Mouse (Mus musculus): Measurements from ENCODE around the gene Irak3. TPM values are rescaled to one million over a fixed set of nuclear protein-coding genes. Genes with fewer than 3 reads are reported as not detected.

The Irak3 gene
- polyA plus RNA-seq (2014; fragmentation: Nextera tagmentation; extraction: Ambion mirVana), result 0.27 and 0.31 TPM in 2 replicates

- Histone ChIP-seq H3K27me3 (ENCODE audit: control insufficient read depth, insufficient read depth, low read length) (peaks cover 14% of the 10 kb centered on the region), H3K4me3 (ENCODE audit: low read depth, low read length) (peak within 1 kb of the TSS; percentile 61), H3K9ac (ENCODE audit: low read depth, low read length) (peak within 1 kb of the TSS; percentile 64), H3K27ac (ENCODE audit: low read depth, low read length) (no peak within 1 kb of the TSS), H3K36me3 (ENCODE audit: control insufficient read depth, insufficient read depth, low read length) (no peaks in the 10 kb centered on the region), H3K4me2 (peak within 1 kb of the TSS; percentile 95), H3K4me1 (ENCODE audit: control insufficient read depth, insufficient read depth, low read length) (no peaks in the 10 kb centered on the region), H3K9me3 (replicated peaks; ENCODE audit: control insufficient read depth, low read length) (no peaks in the 10 kb centered on the region)
- 4% methylated on average over 13 of the region's 13 CpGs for WGBS (ENCODE audit: insufficient replicate concordance)
- no peak for ATAC-seq (replicated peaks; ENCODE audit: insufficient number of reproducible peaks, low FRiP score, low TSS enrichment)
Observed at GRCm38 (mm10) chr10:120201961-120202402, at the start of gene Irak3. Irak3 (minus strand) TSS chr10:120202130.

GRCm38 (mm10) chr10:120250911-120251683 lies 49.2 kb upstream of the Irak3 start:
- 43% methylated on average over 11 of the region's 11 CpGs for WGBS (ENCODE audit: insufficient replicate concordance)
- Histone ChIP-seq H3K27ac (ENCODE audit: low read depth, low read length) (no peak overlapping the region), H3K4me3 (ENCODE audit: low read depth, low read length) (no peak overlapping the region), H3K4me1 (ENCODE audit: control insufficient read depth, insufficient read depth, low read length) (no peaks in the 10 kb centered on the region), H3K9me3 (replicated peaks; ENCODE audit: control insufficient read depth, low read length) (no peaks in the 10 kb centered on the region), H3K4me2 (no peak overlapping the region), H3K9ac (ENCODE audit: low read depth, low read length) (no peak overlapping the region), H3K27me3 (ENCODE audit: control insufficient read depth, insufficient read depth, low read length) (no peaks in the 10 kb centered on the region), H3K36me3 (ENCODE audit: control insufficient read depth, insufficient read depth, low read length) (no peaks in the 10 kb centered on the region)
- ATAC-seq (replicated peaks; ENCODE audit: insufficient number of reproducible peaks, low FRiP score, low TSS enrichment), result no peak

- Histone ChIP-seq H3K9ac (ENCODE audit: low read depth, low read length) (0 out of 2 replicates have a peak overlapping the region, but pooled peaks have one; percentile 34), H3K4me2 (peak overlapping the region; percentile 12), H3K27ac (ENCODE audit: low read depth, low read length) (no peak overlapping the region), H3K9me3 (replicated peaks; ENCODE audit: control insufficient read depth, low read length) (no peaks in the 10 kb centered on the region), H3K36me3 (ENCODE audit: control insufficient read depth, insufficient read depth, low read length) (no peaks in the 10 kb centered on the region), H3K27me3 (ENCODE audit: control insufficient read depth, insufficient read depth, low read length) (no peaks in the 10 kb centered on the region), H3K4me3 (ENCODE audit: low read depth, low read length) (no peak overlapping the region), H3K4me1 (ENCODE audit: control insufficient read depth, insufficient read depth, low read length) (no peaks in the 10 kb centered on the region)
- ATAC-seq (replicated peaks; ENCODE audit: insufficient number of reproducible peaks, low FRiP score, low TSS enrichment), result no peak
- WGBS (ENCODE audit: insufficient replicate concordance), result 29% methylated on average over 9 of the region's 9 CpGs
Observed at GRCm38 (mm10) chr10:120246994-120247750, 45.2 kb upstream of the Irak3 start.

GRCm38 (mm10) chr10:120245681-120246080 lies 43.8 kb upstream of the Irak3 start:
- no peak overlapping the region for H3K9ac ChIP-seq (ENCODE audit: low read depth, low read length)
- H3K27me3 ChIP-seq (ENCODE audit: control insufficient read depth, insufficient read depth, low read length), result no peaks in the 10 kb centered on the region
- no peak overlapping the region for H3K4me3 ChIP-seq (ENCODE audit: low read depth, low read length)
- 88% methylated on average over 5 of the region's 5 CpGs for WGBS (ENCODE audit: insufficient replicate concordance)
- H3K4me2 ChIP-seq, result no peak overlapping the region
- H3K36me3 ChIP-seq (ENCODE audit: control insufficient read depth, insufficient read depth, low read length), result no peaks in the 10 kb centered on the region
- H3K27ac ChIP-seq (ENCODE audit: low read depth, low read length), result no peak overlapping the region
- H3K4me1 ChIP-seq (ENCODE audit: control insufficient read depth, insufficient read depth, low read length), result no peaks in the 10 kb centered on the region
- H3K9me3 ChIP-seq (replicated peaks; ENCODE audit: control insufficient read depth, low read length), result no peaks in the 10 kb centered on the region
- no peak for ATAC-seq (replicated peaks; ENCODE audit: insufficient number of reproducible peaks, low FRiP score, low TSS enrichment)

DNA sequence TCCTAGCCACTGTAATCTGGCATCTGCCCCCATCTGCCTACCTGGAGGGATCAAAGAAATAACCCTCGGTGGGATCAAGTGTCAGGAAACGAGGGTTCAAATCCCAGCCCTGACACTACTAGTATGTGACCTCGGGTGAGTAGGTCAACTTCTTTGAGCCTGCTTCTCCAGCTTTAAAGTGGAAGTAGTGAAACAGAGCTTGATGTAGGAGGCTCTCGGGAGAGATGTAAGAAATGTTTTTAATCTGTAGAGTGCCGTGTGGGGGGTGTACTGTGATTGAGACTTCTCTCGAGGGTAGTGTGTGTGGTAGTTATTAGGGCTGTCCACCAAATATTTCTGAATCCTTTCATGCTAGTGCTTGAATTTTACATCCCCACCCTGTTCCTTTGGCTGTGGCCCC lies 40.5 kb upstream of the Irak3 start:
- H3K4me2 ChIP-seq, result no peak overlapping the region
- 54% methylated on average over 6 of the region's 6 CpGs for WGBS (ENCODE audit: insufficient replicate concordance)
- H3K4me1 ChIP-seq (ENCODE audit: control insufficient read depth, insufficient read depth, low read length), result no peaks in the 10 kb centered on the region
- no peak overlapping the region for H3K27ac ChIP-seq (ENCODE audit: low read depth, low read length)
- H3K4me3 ChIP-seq (ENCODE audit: low read depth, low read length), result no peak overlapping the region
- ATAC-seq (replicated peaks; ENCODE audit: insufficient number of reproducible peaks, low FRiP score, low TSS enrichment), result no peak
- H3K36me3 ChIP-seq (ENCODE audit: control insufficient read depth, insufficient read depth, low read length), result no peaks in the 10 kb centered on the region
- no peak overlapping the region for H3K9ac ChIP-seq (ENCODE audit: low read depth, low read length)
- no peaks in the 10 kb centered on the region; the same call in none of the 2 replicates for H3K27me3 ChIP-seq (ENCODE audit: control insufficient read depth, insufficient read depth, low read length)
- no peaks in the 10 kb centered on the region for H3K9me3 ChIP-seq (replicated peaks; ENCODE audit: control insufficient read depth, low read length)

DNA sequence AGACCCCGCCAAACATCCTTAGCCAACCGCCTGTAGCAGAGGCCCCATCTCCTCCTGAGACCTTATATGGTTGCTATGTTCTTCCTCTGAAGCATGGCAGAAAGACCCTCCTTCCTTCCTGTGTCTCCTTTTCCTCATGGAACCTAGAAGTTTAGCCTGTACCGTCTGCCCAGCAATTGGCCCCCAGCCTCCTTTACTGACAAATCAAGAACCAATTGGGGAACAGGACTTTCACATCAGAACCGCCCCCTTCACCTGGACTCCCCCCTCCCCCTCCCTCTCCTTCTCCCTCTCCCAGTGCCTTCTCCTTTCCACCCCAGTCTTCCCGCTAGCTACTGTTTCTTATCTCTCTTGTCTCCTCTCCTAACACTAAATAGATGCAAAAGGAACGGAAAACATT lies 37.5 kb upstream of the Irak3 start:
- Histone ChIP-seq H3K27me3 (ENCODE audit: control insufficient read depth, insufficient read depth, low read length) (no peaks in the 10 kb centered on the region; the same call in none of the 2 replicates), H3K36me3 (ENCODE audit: control insufficient read depth, insufficient read depth, low read length) (no peaks in the 10 kb centered on the region), H3K4me2 (no peak overlapping the region), H3K9me3 (replicated peaks; ENCODE audit: control insufficient read depth, low read length) (no peaks in the 10 kb centered on the region), H3K27ac (ENCODE audit: low read depth, low read length) (no peak overlapping the region), H3K4me1 (ENCODE audit: control insufficient read depth, insufficient read depth, low read length) (no peaks in the 10 kb centered on the region), H3K4me3 (ENCODE audit: low read depth, low read length) (no peak overlapping the region), H3K9ac (ENCODE audit: low read depth, low read length) (no peak overlapping the region)
- no peak for ATAC-seq (replicated peaks; ENCODE audit: insufficient number of reproducible peaks, low FRiP score, low TSS enrichment)
- 26% methylated on average over 6 of the region's 6 CpGs for WGBS (ENCODE audit: insufficient replicate concordance)

GRCm38 (mm10) chr10:120238241-120238640 lies 36.3 kb upstream of the Irak3 start:
- H3K4me1 ChIP-seq (ENCODE audit: control insufficient read depth, insufficient read depth, low read length), result no peaks in the 10 kb centered on the region
- ATAC-seq (replicated peaks; ENCODE audit: insufficient number of reproducible peaks, low FRiP score, low TSS enrichment), result no peak
- no peak overlapping the region for H3K27ac ChIP-seq (ENCODE audit: low read depth, low read length)
- H3K9me3 ChIP-seq (replicated peaks; ENCODE audit: control insufficient read depth, low read length), result no peaks in the 10 kb centered on the region
- H3K4me2 ChIP-seq, result no peak overlapping the region
- no peak overlapping the region for H3K9ac ChIP-seq (ENCODE audit: low read depth, low read length)
- H3K36me3 ChIP-seq (ENCODE audit: control insufficient read depth, insufficient read depth, low read length), result no peaks in the 10 kb centered on the region
- H3K27me3 ChIP-seq (ENCODE audit: control insufficient read depth, insufficient read depth, low read length), result no peaks in the 10 kb centered on the region; the same call in none of the 2 replicates
- WGBS (ENCODE audit: insufficient replicate concordance), result 89% methylated on average over 8 of the region's 8 CpGs
- no peak overlapping the region for H3K4me3 ChIP-seq (ENCODE audit: low read depth, low read length)

- H3K36me3 ChIP-seq (ENCODE audit: control insufficient read depth, insufficient read depth, low read length), result no peaks in the 10 kb centered on the region
- no peak overlapping the region for H3K9ac ChIP-seq (ENCODE audit: low read depth, low read length)
- ATAC-seq (replicated peaks; ENCODE audit: insufficient number of reproducible peaks, low FRiP score, low TSS enrichment), result no peak
- H3K4me1 ChIP-seq (ENCODE audit: control insufficient read depth, insufficient read depth, low read length), result no peaks in the 10 kb centered on the region
- no peak overlapping the region for H3K4me2 ChIP-seq
- H3K27ac ChIP-seq (ENCODE audit: low read depth, low read length), result no peak overlapping the region
- 78% methylated on average over 9 of the region's 9 CpGs for WGBS (ENCODE audit: insufficient replicate concordance)
- H3K4me3 ChIP-seq (ENCODE audit: low read depth, low read length), result no peak overlapping the region
- H3K9me3 ChIP-seq (replicated peaks; ENCODE audit: control insufficient read depth, low read length), result no peaks in the 10 kb centered on the region
- H3K27me3 ChIP-seq (ENCODE audit: control insufficient read depth, insufficient read depth, low read length), result no peaks in the 10 kb centered on the region; the same call in none of the 2 replicates
Observed at GRCm38 (mm10) chr10:120236855-120237254, 34.9 kb upstream of the Irak3 start.

Data from heart, embryonic 11.5 days (tissue).